Mouse (Mus musculus) forebrain, embryonic 14.5 days (tissue): ENCODE measurements around the gene Ebf4. TPM values are rescaled to one million over a fixed set of nuclear protein-coding genes. Genes with fewer than 3 reads are reported as not detected.

Experiments used
- ATAC-seq: fragments of 200-750 bp; cut with Nextera tagmentation; 2 replicates; pipeline ENCODE4 v1.8.0; 2017; ENCODE audit warnings: mild to moderate bottlenecking, moderate library complexity
- DNase-seq: peaks from one replicate; pipeline ENCODE4 v3.0.0-alpha.2; 2015; ENCODE audit warnings: low spot score
- H3K27ac ChIP-seq: fragments of 300-500 bp; sonication (generic); 2 replicates; pipeline ENCODE4 v1.5.1; 2014; ENCODE audit warnings: low read depth, mild to moderate bottlenecking, control low read depth, low read length, moderate library complexity
- H3K27me3 ChIP-seq: fragments of 300-500 bp; sonication (generic); replicated peaks from 2 replicates; pipeline ENCODE4 v1.6.1; 2014; ENCODE audit warnings: low read length, control low read depth, mixed read lengths; ENCODE audit not compliant: control insufficient read depth, insufficient read depth
- H3K36me3 ChIP-seq: fragments of 300-500 bp; sonication (generic); 2 replicates; pipeline ENCODE4 v1.6.1; 2014; ENCODE audit warnings: low read length, control low read depth; ENCODE audit not compliant: control insufficient read depth, insufficient read depth
- H3K4me1 ChIP-seq: fragments of 300-500 bp; sonication (generic); 2 replicates; pipeline ENCODE4 v1.6.1; 2014; ENCODE audit warnings: antibody characterized with exemption, low read length, control low read depth; ENCODE audit not compliant: control insufficient read depth, insufficient read depth
- H3K4me2 ChIP-seq: fragments of 300-500 bp; sonication (generic); 2 replicates; pipeline ENCODE4 v1.6.1; 2014; ENCODE audit warnings: mild to moderate bottlenecking, control low read depth, low read length
- H3K4me3 ChIP-seq: fragments of 300-500 bp; sonication (generic); 2 replicates; pipeline ENCODE4 v1.5.1; 2014; ENCODE audit warnings: low read depth, low read length, control low read depth
- H3K9ac ChIP-seq: fragments of 300-500 bp; sonication (generic); 2 replicates; pipeline ENCODE4 v1.6.1; 2014; ENCODE audit warnings: mild to moderate bottlenecking, low read length, control low read depth, moderate library complexity
- H3K9me3 ChIP-seq: fragments of 300-500 bp; sonication (generic); replicated peaks from 2 replicates; pipeline ENCODE4 v1.6.1; 2016; ENCODE audit warnings: low read length, control low read depth, mixed read lengths; ENCODE audit not compliant: control insufficient read depth
- WGBS: fragments of 180-500 bp; shearing (Covaris S2); extraction: QIAGEN DNeasy Blood & Tissue Kit; methylation state at CpG from one replicate; pipeline ENCODE4 v1.1.7; 2014; 5-methylcytosine and 5-hydroxymethylcytosine counted together
- polyA plus RNA-seq: library from polyadenylated mRNA; unstranded; fragments of >200 nt; fragmentation: Nextera tagmentation; extraction: Ambion mirVana; gene quantifications from 2 replicates; pipeline ENCODE4 v1.2.1, GENCODE M21; 2014

Gene Ebf4
- polyA plus RNA-seq, 1 experiment from 2014 or later = 2.4 TPM

DNA sequence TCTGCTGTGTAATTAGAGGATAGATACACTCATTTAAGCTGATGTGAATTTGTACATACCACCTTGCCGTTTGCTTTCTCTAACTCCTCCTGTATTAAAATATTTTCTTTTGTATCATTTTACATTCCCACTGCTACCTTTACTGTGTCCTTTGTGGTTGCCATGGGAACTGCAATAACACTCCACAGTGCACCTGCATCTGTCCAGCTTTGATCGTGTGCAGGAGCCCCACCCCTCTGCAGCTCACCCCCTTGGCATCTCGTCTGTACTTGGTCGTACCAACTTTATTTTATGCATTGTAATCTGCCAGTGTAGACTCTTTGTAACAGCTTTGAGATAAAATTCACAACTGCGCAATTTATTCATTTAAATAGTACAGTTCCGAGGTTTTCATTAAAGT, 88.9 kb downstream of the Ebf4 start:
- Histone ChIP-seq H3K4me2 (no peak overlapping the region), H3K9ac (no peak overlapping the region), H3K27ac (no peak overlapping the region), H3K4me3 (no peak overlapping the region), H3K36me3 (no peaks in the 10 kb centered on the region), H3K27me3 (no peaks in the 10 kb centered on the region), H3K4me1 (no peaks in the 10 kb centered on the region), H3K9me3 (no peaks in the 10 kb centered on the region)
- no peak for DNase-seq
- WGBS = 65% methylated on average over 6 of the region's 6 CpGs
- no peak for ATAC-seq

DNA sequence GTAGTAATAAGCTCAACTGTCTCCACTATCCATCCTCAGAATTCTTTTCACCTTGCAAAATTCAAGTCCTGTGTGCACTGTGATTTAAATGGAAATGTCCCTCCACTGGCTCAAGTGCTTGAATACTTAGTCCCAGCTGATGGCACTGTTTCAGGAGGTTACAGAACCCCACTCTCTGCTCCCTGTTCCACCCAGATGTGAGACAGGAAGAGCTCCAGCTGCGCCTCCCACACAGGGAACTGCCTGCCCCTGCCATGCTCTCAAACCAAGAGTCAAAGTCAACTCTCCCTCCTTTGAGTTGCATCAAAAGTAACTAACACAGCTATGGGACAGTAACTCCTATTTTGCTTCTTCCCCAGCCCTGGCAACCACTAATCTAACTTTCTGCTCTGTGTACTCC, 91.2 kb downstream of the Ebf4 start:
- H3K9me3 ChIP-seq = no peaks in the 10 kb centered on the region
- H3K36me3 ChIP-seq = no peaks in the 10 kb centered on the region
- 82% methylated on average over 1 of the region's 1 CpGs for WGBS
- H3K4me3 ChIP-seq = no peak overlapping the region
- ATAC-seq (no peak), DNase-seq (no peak)
- no peak overlapping the region for H3K4me2 ChIP-seq
- H3K27me3 ChIP-seq = no peaks in the 10 kb centered on the region
- no peaks in the 10 kb centered on the region for H3K4me1 ChIP-seq
- H3K9ac ChIP-seq = no peak overlapping the region
- H3K27ac ChIP-seq = no peak overlapping the region

DNA sequence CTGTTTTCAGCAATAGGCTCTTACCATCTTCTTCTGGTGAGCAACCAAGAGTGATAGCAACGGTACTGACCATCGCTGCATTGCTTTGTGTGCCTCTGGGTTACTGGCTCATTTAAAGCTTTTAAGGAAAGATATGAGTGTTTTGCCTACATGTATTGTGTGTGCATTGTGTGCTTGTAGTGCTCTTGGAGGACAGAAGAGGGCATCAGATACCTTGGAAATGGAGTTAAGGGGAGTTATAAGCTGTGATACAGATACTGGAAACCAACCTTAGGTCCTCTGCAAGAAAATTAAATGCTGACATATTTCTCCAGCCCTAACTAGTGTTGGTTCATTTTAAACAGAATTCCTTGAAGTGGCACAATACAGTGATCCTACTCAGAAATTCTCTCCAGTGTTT, 93.8 kb downstream of the Ebf4 start:
- Histone ChIP-seq H3K4me3 (no peak overlapping the region), H3K4me2 (no peak overlapping the region), H3K9ac (no peak overlapping the region), H3K9me3 (no peaks in the 10 kb centered on the region), H3K27me3 (no peaks in the 10 kb centered on the region), H3K27ac (no peak overlapping the region), H3K36me3 (no peaks in the 10 kb centered on the region), H3K4me1 (no peaks in the 10 kb centered on the region)
- 90% methylated on average over 2 of the region's 2 CpGs for WGBS
- DNase-seq = peak; percentile 22
- ATAC-seq = no peak

DNA sequence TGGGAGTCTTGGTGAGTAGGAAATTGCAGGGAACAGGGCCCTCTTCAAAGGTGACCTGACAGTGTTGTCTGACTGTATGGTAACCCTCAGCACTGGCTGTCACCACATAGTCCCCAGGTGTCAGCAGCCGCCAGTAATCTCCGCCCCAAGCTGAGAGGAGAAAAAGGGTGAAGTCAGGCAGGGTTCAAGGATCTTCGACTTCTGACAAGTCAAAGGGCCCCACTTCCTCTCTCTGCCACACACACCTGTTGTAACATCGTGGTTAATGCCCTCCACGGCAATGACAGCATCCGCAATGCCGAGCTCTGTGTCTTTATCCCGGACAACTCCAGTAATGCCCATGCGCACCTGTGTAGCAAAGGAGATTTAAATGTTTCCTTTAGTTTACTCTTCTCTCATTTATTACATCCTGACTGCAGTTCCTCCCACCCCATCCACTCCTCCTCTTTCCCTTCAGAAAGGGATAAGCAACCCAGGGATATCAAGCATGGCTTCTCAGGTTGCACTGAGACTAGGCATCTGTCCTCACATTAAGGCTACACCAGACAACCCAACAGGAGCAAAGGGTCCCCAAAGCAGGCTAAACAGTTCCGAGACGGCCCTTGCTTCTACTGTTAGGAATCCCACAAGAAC, 96.1 kb downstream of the Ebf4 start:
- Histone ChIP-seq H3K36me3 (no peaks in the 10 kb centered on the region), H3K9me3 (no peaks in the 10 kb centered on the region), H3K9ac (no peak overlapping the region), H3K27me3 (no peaks in the 10 kb centered on the region), H3K4me1 (no peaks in the 10 kb centered on the region), H3K27ac (no peak overlapping the region), H3K4me3 (no peak overlapping the region), H3K4me2 (no peak overlapping the region)
- no peak for ATAC-seq
- 88% methylated on average over 11 of the region's 11 CpGs for WGBS
- no peak for DNase-seq

DNA sequence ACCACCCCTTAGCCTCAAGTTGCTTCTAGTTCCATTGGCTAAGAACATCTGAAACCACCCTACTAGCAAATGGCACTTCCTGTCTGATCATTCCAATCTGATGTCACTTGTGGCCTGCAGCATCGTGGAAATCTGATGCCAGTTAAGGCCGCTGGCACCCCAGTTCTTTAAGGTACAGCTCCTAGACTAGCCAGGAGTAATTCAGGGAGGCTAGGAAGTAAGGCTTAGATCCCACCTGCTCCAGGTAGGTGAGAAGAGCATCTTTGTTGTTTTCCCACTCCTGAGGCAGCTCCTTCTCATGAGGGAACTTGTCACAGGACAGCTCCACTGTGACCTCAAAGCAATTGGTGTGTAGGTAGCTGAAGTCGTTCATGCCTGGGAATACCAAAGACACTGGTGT, 97.9 kb downstream of the Ebf4 start:
- Histone ChIP-seq H3K27ac (no peak overlapping the region), H3K36me3 (no peaks in the 10 kb centered on the region), H3K9me3 (no peaks in the 10 kb centered on the region), H3K4me1 (peaks cover 6% of the 10 kb centered on the region), H3K27me3 (no peaks in the 10 kb centered on the region), H3K4me3 (no peak overlapping the region), H3K9ac (no peak overlapping the region), H3K4me2 (no peak overlapping the region)
- no peak for DNase-seq
- 91% methylated on average over 3 of the region's 3 CpGs for WGBS
- ATAC-seq = no peak

DNA sequence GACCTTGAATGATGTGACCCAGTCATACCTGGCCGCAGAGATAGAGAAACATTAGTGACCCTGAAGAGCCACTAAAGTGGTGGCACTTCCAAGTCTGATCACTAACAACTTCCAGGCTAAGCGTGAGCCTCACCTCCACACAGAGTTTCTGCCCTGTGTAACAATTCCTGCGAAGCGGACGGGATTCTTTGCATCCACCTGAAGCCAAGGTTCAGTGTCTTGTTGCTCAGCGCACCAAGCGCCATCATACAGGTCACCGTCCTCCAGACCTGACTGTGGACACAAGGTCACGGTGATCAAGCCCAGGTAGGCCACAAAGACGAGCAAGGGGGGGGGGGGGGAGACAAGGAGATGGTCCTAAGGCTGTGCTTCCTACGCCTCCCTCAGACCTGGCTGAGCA, 100.7 kb downstream of the Ebf4 start:
- Histone ChIP-seq H3K4me1 (peaks cover 7% of the 10 kb centered on the region), H3K4me2 (no peak overlapping the region), H3K36me3 (no peaks in the 10 kb centered on the region), H3K4me3 (no peak overlapping the region), H3K27me3 (0 out of 2 replicates have a peak, but pooled peaks cover 8% of the 10 kb centered on the region), H3K27ac (no peak overlapping the region), H3K9me3 (no peaks in the 10 kb centered on the region), H3K9ac (no peak overlapping the region)
- DNase-seq = no peak
- no peak for ATAC-seq
- 91% methylated on average over 11 of the region's 11 CpGs for WGBS

DNA sequence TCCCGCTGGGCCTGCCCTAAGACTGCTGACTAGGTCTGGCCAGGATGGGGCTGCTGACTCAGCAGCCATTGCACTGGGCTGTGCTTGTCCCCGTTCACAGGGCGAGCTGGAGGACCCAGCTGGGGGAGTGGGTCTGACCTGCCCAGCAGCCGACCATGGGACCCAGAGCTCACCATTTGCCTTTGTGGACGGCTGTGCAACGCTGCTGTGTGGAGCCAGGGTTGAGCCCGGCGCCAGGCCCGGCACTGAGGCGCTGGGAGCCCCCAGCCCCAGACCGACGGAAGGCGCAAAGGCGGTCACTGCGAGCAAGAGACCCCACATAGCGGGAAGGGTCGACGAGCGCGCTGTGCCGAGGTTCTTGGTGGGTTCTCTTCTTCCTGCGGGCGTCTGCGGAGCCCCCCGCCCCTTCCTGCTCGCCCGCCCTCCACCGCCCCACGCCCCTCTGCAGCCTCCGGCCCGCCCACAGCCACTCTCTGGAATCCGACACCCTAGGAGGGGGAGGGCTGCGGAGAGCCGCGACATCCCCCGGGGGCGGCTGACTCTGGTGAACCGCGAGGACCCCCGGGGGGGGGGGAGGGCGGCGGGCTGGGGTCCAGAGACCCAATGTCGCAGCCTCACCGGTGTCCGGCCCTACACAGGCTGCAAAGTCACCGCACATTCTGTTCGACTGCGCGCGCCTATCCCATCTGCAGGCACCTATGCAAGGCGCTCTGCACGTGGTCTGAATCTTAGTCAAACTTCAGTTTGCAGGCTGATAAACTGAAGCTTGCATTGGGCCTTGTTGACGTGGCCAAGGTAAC, 102.4 kb downstream of the Ebf4 start, which contains the start of gene Cpxm1:
Gene Cpxm1, minus strand, starts transcription at position 389 of the 800 bp plus-strand sequence.
- 0 out of 2 replicates have a peak, but pooled peaks cover 8% of the 10 kb centered on the region for H3K27me3 ChIP-seq
- H3K27ac ChIP-seq = no peak within 1 kb of the TSS; the same call in 1 of the 2 replicates
- peak within 1 kb of the TSS; percentile 96 for H3K4me2 ChIP-seq
- WGBS = 2% methylated on average over 37 of the region's 53 CpGs
- H3K4me1 ChIP-seq = peaks cover 7% of the 10 kb centered on the region
- H3K9me3 ChIP-seq = no peaks in the 10 kb centered on the region
- ATAC-seq (peak; percentile 85), DNase-seq (peak; percentile 51)
- peak within 1 kb of the TSS; percentile 52 for H3K4me3 ChIP-seq
- H3K9ac ChIP-seq = peak within 1 kb of the TSS; percentile 75
- H3K36me3 ChIP-seq = no peaks in the 10 kb centered on the region

DNA sequence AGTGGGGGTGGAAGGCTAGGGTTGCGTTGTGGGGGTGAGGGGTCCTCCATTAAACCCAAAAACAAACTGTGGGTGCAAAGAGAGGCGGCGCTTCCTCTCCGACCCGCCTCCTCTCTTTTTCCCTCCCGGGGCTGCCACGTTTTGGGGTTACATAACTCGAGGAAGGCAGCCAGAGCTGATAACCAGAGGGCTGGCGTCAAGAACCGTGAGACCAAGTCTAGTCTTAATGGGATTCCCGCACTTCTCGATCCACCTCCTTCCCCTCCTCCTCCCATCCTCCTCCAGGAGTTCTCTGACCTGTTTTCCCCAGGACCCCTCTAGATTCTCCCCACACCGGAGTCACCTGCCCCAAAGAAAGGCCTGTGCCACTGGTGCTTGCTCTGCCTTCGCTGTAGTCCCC, 103.1 kb downstream of the Ebf4 start:
- no peak for DNase-seq
- no peaks in the 10 kb centered on the region for H3K9me3 ChIP-seq
- no peak overlapping the region for H3K27ac ChIP-seq
- H3K27me3 ChIP-seq = 0 out of 2 replicates have a peak, but pooled peaks cover 8% of the 10 kb centered on the region
- peak overlapping the region; percentile 52 for H3K4me3 ChIP-seq
- ATAC-seq = no peak
- peak overlapping the region; percentile 75; the same call in 1 of the 2 replicates for H3K9ac ChIP-seq
- 15% methylated on average over 14 of the region's 14 CpGs for WGBS
- H3K36me3 ChIP-seq = no peaks in the 10 kb centered on the region
- H3K4me2 ChIP-seq = peak overlapping the region; percentile 96
- H3K4me1 ChIP-seq = peaks cover 7% of the 10 kb centered on the region

DNA sequence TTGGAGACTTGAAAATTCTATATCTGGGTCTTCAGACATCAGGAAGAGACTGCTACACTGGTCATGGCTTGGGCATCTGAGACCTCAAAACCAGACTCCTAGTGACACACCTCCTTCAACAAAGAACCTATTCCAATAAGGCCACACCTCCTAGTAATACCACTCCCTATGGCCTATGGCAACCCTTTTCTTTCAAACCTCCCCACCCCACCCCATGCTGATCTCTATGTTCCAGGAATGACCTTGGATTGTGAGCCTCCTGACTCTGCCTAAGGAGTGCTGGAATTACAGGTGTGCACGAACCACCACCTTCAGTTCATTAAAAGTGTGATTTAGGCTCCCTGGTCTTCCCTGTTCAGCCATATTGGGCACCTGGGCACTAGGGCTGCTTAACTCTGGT, 105.1 kb downstream of the Ebf4 start:
- ATAC-seq = no peak
- DNase-seq = no peak
- peaks cover 7% of the 10 kb centered on the region for H3K4me1 ChIP-seq
- H3K9ac ChIP-seq = no peak overlapping the region
- no peaks in the 10 kb centered on the region for H3K36me3 ChIP-seq
- no peaks in the 10 kb centered on the region for H3K9me3 ChIP-seq
- H3K27ac ChIP-seq = no peak overlapping the region
- 91% methylated on average over 1 of the region's 1 CpGs for WGBS
- H3K27me3 ChIP-seq = 0 out of 2 replicates have a peak, but pooled peaks cover 8% of the 10 kb centered on the region
- H3K4me3 ChIP-seq = no peak overlapping the region
- no peak overlapping the region for H3K4me2 ChIP-seq
